Mouse (Mus musculus) activated CD4-positive, CD25-positive, alpha-beta regulatory T cell, adult 4 months (primary cell): ENCODE results near the gene Ubac2. TPM values are rescaled to one million over a fixed set of nuclear protein-coding genes. Genes with fewer than 3 reads are reported as not detected.
"Not testable (repeated sequence)": the region's sequence is repeated elsewhere in the genome, so short reads cannot be mapped to it uniquely, and the experiment has no call there.

Experiments used
- ATAC-seq: one replicate; pipeline ENCODE4 v1.8.0; 2017
- polyA plus RNA-seq, 2 experiments: library from polyadenylated mRNA; unstranded; fragments of 100-300 nt; shearing (Covaris generic); gene quantifications; one replicate each; pipeline ENCODE4 v1.2.1; 2017

Gene Ubac2
- polyA plus RNA-seq, 2 experiments from 2014 or later = 62.5 to 75.1 TPM

GRCm38 (mm10) chr14:122060642-122061041, 182.2 kb downstream of the Ubac2 start:
- peak; percentile 46 for ATAC-seq

GRCm38 (mm10) chr14:122061376-122061775, 183.0 kb downstream of the Ubac2 start:
- ATAC-seq = no peak

- ATAC-seq = no peak
Observed at GRCm38 (mm10) chr14:122062411-122063090, 184.1 kb downstream of the Ubac2 start.

- peak; percentile 37 for ATAC-seq
Observed at GRCm38 (mm10) chr14:122063599-122063998, 185.2 kb downstream of the Ubac2 start.

- peak; percentile 24 for ATAC-seq
Observed at GRCm38 (mm10) chr14:122064519-122064918, 186.1 kb downstream of the Ubac2 start.

- peak; percentile 72 for ATAC-seq
Observed at GRCm38 (mm10) chr14:122066243-122066642, 187.8 kb downstream of the Ubac2 start.

GRCm38 (mm10) chr14:122068036-122068435, 189.6 kb downstream of the Ubac2 start:
- ATAC-seq = not testable (repeated sequence)

- no peak for ATAC-seq
Observed at GRCm38 (mm10) chr14:122068801-122069695, 190.6 kb downstream of the Ubac2 start.

- no peak for ATAC-seq
Observed at GRCm38 (mm10) chr14:122069948-122070347, 191.5 kb downstream of the Ubac2 start.

Other genes with a start within 250 kb of the Ubac2 start
- gene Dock9, start 80.8 kb upstream of the Ubac2 start, polyA plus RNA-seq = 1 to 10 TPM; 3.8 to 4.0 TPM
- gene Gpr18, start 37.2 kb downstream of the Ubac2 start, polyA plus RNA-seq = 10 to 100 TPM; 83.8 to 86.0 TPM
- gene Gpr183, start 86.6 kb downstream of the Ubac2 start, polyA plus RNA-seq = 100 to 1,000 TPM; 104 to 118 TPM
- not detected for gene Timm8a2, start 156.1 kb downstream of the Ubac2 start, polyA plus RNA-seq
- 10 to 100 TPM; 62.7 to 83.6 TPM for gene Tm9sf2, start 228.4 kb downstream of the Ubac2 start, polyA plus RNA-seq